Mouse (Mus musculus) G1E (cell line): ENCODE results near the gene Psmc3.

Experiments used
- CTCF ChIP-seq: IDR thresholded peaks from 2 replicates; pipeline ENCODE4 v1.5.1; 2012; ENCODE audit warnings: low read depth, low read length, inconsistent platforms, mixed read lengths
- GATA1 ChIP-seq: IDR thresholded peaks from 2 replicates; pipeline ENCODE4 v1.6.1; 2012; ENCODE audit warnings: borderline replicate concordance, low read length, inconsistent platforms, mixed read lengths
- GATA2 ChIP-seq: IDR thresholded peaks from 2 replicates; pipeline ENCODE4 v1.6.1; 2012; ENCODE audit warnings: low read depth, low read length, inconsistent platforms, borderline replicate concordance
- POLR2AphosphoS5 ChIP-seq: IDR thresholded peaks from 2 replicates; pipeline ENCODE4 v1.6.1; 2012; ENCODE audit warnings: low read depth, low read length, inconsistent platforms; ENCODE audit not compliant: insufficient replicate concordance
- TAL1 ChIP-seq: conservative IDR thresholded peaks from 2 replicates; pipeline ENCODE4 v1.6.1; 2012; ENCODE audit warnings: low read depth, low read length, inconsistent platforms, mixed read lengths

- TF ChIP-seq CTCF (no peak), GATA2 (no peak), POLR2AphosphoS5 (no peak), TAL1 (no peak), GATA1 (no peak)
Measured at GRCm38 (mm10) chr2:91077957-91078313, 24.1 kb downstream of the Psmc3 start.
